Mouse (Mus musculus) E14TG2a.4 (cell line): Measurements from ENCODE around the gene Fam32a.

Experiments
- CTCF ChIP-seq: conservative IDR thresholded peaks from 2 replicates; pipeline ENCODE4 v1.5.1; 2014; ENCODE audit warnings: low read length
- POU5F1 ChIP-seq: IDR thresholded peaks from 2 replicates; pipeline ENCODE4 v1.6.1; 2014; ENCODE audit warnings: low read length, borderline replicate concordance

- no peak for TF ChIP-seq CTCF
- no peak for TF ChIP-seq POU5F1
Observed at GRCm38 (mm10) chr8:72270606-72271005, 51.1 kb downstream of the Fam32a start.
